Mouse (Mus musculus): ENCODE measurements at regions not wholly inside any gene's neighbourhood (a gene's known extent, or its start where the extent isn't known, plus 50 kb on each side); places are given as distances from the start of the nearest gene placed in this dataset.

DNA sequence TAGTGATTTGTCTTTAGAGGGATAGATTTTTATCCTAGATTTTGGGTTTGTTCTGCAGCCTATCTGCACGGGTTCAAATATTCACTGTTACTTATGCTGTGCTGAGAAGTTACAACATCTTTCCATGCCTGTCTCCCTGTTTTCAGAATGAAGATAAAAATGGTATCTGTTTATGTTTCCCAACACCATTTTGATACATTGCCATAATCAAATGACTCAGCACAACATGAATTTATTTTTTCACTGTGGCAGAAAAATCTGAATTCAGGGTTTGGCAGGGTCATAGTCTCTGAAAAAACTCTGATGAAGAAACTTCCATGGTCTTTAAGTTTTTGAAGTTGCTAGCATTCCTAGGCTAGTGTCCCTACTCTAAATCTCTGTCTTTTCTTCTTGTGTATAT lies 116.5 kb upstream of the Tmtc4 start:
- no peak overlapping the region for H3K4me3 ChIP-seq (ENCODE audit: low read length)
- H3K4me2 ChIP-seq (ENCODE audit: low read depth, low read length): no peak overlapping the region
- no peak for ATAC-seq (ENCODE audit: low read depth)
- H3K36me3 ChIP-seq (ENCODE audit: control insufficient read depth, insufficient read depth, low read length): no peaks in the 10 kb centered on the region
- no peaks in the 10 kb centered on the region for H3K4me1 ChIP-seq (replicated peaks; ENCODE audit: control insufficient read depth, insufficient read depth, low read length)
- no peak overlapping the region for H3K9ac ChIP-seq (ENCODE audit: low read length)
- WGBS: 72% methylated on average over 1 of the region's 1 CpGs
- H3K27ac ChIP-seq (ENCODE audit: low read length): no peak overlapping the region
- H3K9me3 ChIP-seq (ENCODE audit: control insufficient read depth, low read length): no peaks in the 10 kb centered on the region
- H3K27me3 ChIP-seq (ENCODE audit: control insufficient read depth, insufficient read depth, low read depth, low read length): no peaks in the 10 kb centered on the region

DNA sequence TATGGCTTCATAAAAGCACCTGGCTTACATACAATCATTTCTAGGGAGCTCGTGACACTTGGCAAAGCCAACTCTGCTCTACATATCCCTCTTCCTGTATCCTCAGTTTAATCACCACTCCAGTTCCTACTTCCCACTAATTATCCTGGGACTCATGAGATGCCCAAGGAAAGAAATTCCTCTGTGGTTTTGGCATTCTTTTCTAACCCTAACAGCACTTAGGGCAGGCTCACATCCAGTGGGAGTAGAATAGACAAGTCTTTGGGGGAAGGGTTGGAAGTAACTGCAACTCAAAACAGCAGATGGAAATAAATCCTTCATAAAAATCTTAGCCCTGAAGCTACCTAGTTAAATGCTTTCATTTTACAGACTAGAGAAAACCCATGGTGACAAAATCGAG lies 112.3 kb upstream of the Tmtc4 start:
- Histone ChIP-seq H3K27ac (ENCODE audit: low read length) (no peak overlapping the region), H3K9me3 (ENCODE audit: control insufficient read depth, low read length) (no peaks in the 10 kb centered on the region), H3K4me3 (ENCODE audit: low read length) (no peak overlapping the region), H3K27me3 (ENCODE audit: control insufficient read depth, insufficient read depth, low read depth, low read length) (no peaks in the 10 kb centered on the region), H3K9ac (ENCODE audit: low read length) (no peak overlapping the region), H3K4me1 (replicated peaks; ENCODE audit: control insufficient read depth, insufficient read depth, low read length) (no peaks in the 10 kb centered on the region), H3K4me2 (ENCODE audit: low read depth, low read length) (no peak overlapping the region), H3K36me3 (ENCODE audit: control insufficient read depth, insufficient read depth, low read length) (no peaks in the 10 kb centered on the region)
- WGBS: 73% methylated on average over 2 of the region's 2 CpGs
- no peak for ATAC-seq (ENCODE audit: low read depth)

DNA sequence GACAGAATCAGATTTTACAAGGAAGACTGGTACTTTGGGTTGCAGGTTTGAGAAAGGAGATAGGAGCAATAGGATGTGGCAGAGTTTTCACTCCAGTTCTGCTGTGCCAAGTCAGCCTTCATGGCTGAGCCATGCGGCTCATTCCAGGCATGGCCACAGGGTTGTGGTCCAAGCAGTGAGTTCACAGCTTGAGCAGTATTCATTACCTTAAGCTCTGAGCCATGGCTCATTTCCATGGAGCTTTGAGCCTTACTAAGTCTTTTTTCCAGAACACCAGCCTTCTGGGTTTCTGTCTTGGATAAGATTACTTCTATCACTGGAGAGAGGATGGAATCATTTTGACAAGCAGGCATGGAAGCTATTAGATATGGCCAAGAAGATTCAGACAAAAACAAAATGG lies 98.2 kb upstream of the Tmtc4 start:
- Histone ChIP-seq H3K4me2 (ENCODE audit: low read depth, low read length) (no peak overlapping the region), H3K4me1 (replicated peaks; ENCODE audit: control insufficient read depth, insufficient read depth, low read length) (no peaks in the 10 kb centered on the region), H3K9ac (ENCODE audit: low read length) (no peak overlapping the region), H3K4me3 (ENCODE audit: low read length) (no peak overlapping the region), H3K27me3 (ENCODE audit: control insufficient read depth, insufficient read depth, low read depth, low read length) (no peaks in the 10 kb centered on the region), H3K36me3 (ENCODE audit: control insufficient read depth, insufficient read depth, low read length) (no peaks in the 10 kb centered on the region), H3K9me3 (ENCODE audit: control insufficient read depth, low read length) (no peaks in the 10 kb centered on the region), H3K27ac (ENCODE audit: low read length) (no peak overlapping the region)
- ATAC-seq (ENCODE audit: low read depth): no peak
- whole genome bisulfite sequencing: 100% methylated on average over 1 of the region's 1 CpGs

DNA sequence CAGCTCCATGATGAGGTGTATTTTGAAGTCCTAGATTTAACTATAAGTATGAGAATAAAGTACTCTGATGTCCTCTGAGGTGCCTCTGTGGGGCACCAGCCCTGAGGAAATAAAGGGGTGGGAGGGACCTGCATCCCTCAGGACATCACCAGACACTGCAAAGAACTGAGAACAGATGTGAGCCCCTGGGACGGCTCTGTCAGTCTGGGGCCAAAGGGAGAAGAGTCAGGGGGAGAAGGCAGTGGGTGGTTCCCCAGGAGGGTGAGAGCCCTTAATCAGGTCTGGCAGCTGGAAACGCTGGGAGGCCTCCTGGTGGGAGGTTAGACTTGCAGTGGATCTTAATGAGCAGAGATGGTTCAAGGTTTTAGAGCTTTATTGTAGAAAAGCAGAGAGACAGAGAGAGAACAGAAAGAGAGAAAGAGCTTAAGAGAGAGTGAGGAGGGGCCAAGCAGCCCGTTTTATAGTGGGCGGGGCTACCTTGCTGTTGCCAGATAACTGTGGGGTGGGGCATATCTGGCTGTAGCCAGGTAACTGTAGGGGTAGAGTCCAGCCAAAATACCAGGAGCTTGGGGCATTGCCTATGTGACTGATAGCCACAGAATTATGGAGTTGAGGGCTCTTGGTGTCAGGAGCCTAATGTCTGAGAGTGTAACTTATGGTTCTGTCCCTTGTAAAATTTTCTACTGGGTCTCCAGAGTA lies 97.3 kb upstream of the Tmtc4 start:
- ATAC-seq (ENCODE audit: low read depth): no peak
- WGBS: 25% methylated on average over 4 of the region's 4 CpGs
- Histone ChIP-seq H3K9ac (ENCODE audit: low read length) (no peak overlapping the region), H3K27ac (ENCODE audit: low read length) (no peak overlapping the region), H3K9me3 (ENCODE audit: control insufficient read depth, low read length) (no peaks in the 10 kb centered on the region), H3K27me3 (ENCODE audit: control insufficient read depth, insufficient read depth, low read depth, low read length) (no peaks in the 10 kb centered on the region), H3K4me1 (replicated peaks; ENCODE audit: control insufficient read depth, insufficient read depth, low read length) (no peaks in the 10 kb centered on the region), H3K4me2 (ENCODE audit: low read depth, low read length) (no peak overlapping the region), H3K4me3 (ENCODE audit: low read length) (no peak overlapping the region), H3K36me3 (ENCODE audit: control insufficient read depth, insufficient read depth, low read length) (no peaks in the 10 kb centered on the region)

DNA sequence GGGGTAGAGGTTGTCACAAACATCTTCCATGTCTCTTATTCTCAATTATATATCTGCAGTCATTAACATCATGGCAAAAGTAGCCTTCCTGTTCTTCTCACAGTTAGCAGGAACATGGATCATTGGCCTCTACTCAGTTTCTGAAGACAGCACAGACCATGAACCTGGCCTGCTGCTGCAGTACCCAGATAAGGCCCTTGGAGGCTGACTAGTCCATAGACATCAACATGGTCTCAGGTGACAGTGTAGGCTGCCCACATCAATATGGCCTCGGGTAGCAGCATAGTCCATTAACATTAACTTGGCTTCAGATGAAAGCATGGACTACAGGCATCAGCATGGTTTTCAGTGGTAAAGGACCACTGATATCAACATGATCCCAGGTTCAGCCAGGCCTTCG lies 95.9 kb upstream of the Tmtc4 start:
- no peaks in the 10 kb centered on the region for H3K27me3 ChIP-seq (ENCODE audit: control insufficient read depth, insufficient read depth, low read depth, low read length)
- 83% methylated on average over 2 of the region's 2 CpGs for whole genome bisulfite sequencing
- H3K27ac ChIP-seq (ENCODE audit: low read length): no peak overlapping the region
- H3K9ac ChIP-seq (ENCODE audit: low read length): no peak overlapping the region
- no peaks in the 10 kb centered on the region for H3K36me3 ChIP-seq (ENCODE audit: control insufficient read depth, insufficient read depth, low read length)
- no peak overlapping the region for H3K4me3 ChIP-seq (ENCODE audit: low read length)
- no peak overlapping the region for H3K4me2 ChIP-seq (ENCODE audit: low read depth, low read length)
- no peaks in the 10 kb centered on the region for H3K9me3 ChIP-seq (ENCODE audit: control insufficient read depth, low read length)
- H3K4me1 ChIP-seq (replicated peaks; ENCODE audit: control insufficient read depth, insufficient read depth, low read length): no peaks in the 10 kb centered on the region
- no peak for ATAC-seq (ENCODE audit: low read depth)

DNA sequence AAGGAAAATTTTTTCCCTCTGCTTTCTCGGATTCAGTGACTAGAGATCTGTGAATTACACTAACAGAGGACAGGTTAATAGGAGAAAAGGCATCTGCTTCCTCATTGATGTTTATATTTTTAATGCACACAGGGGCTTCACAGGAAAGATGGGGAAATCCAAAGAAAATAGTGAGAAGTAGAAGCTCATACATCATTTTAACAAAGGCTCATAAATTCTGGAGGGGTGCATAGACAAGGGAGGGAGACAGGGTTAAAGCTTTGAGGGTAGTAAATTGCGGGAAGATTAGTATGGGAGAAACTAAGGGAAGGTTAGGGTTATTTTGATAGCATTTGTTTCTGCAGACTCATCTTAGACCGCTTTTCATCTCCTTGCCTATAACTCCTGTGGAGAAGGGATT lies 95.0 kb upstream of the Tmtc4 start:
- ATAC-seq (ENCODE audit: low read depth): no peak
- Histone ChIP-seq H3K4me3 (ENCODE audit: low read length) (no peak overlapping the region), H3K4me1 (replicated peaks; ENCODE audit: control insufficient read depth, insufficient read depth, low read length) (no peaks in the 10 kb centered on the region), H3K36me3 (ENCODE audit: control insufficient read depth, insufficient read depth, low read length) (no peaks in the 10 kb centered on the region), H3K27me3 (ENCODE audit: control insufficient read depth, insufficient read depth, low read depth, low read length) (no peaks in the 10 kb centered on the region), H3K4me2 (ENCODE audit: low read depth, low read length) (no peak overlapping the region), H3K9me3 (ENCODE audit: control insufficient read depth, low read length) (no peaks in the 10 kb centered on the region), H3K27ac (ENCODE audit: low read length) (no peak overlapping the region), H3K9ac (ENCODE audit: low read length) (no peak overlapping the region)
- 66% methylated on average over 3 of the region's 3 CpGs for WGBS

DNA sequence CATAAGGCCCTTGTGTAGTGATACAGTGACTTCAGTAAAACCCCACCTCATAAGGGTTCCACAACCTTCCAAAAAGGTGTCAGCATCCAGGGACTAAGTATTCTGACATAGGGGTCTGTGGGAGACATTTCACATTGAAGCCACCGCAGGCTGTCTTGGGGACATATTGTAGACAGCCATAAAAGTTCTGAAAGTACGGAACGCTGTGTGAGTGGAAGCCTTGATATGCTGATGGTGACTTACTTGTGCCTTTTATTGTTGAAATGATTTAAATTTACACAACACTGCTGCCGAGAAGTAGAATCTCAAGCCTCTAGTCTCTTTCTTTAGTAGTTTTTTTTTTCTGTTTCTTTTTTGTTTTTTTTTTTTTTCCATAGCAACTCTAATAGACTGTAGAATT lies 82.5 kb upstream of the Tmtc4 start:
- Histone ChIP-seq H3K4me1 (replicated peaks; ENCODE audit: control insufficient read depth, insufficient read depth, low read length) (no peaks in the 10 kb centered on the region), H3K4me2 (ENCODE audit: low read depth, low read length) (no peak overlapping the region), H3K36me3 (ENCODE audit: control insufficient read depth, insufficient read depth, low read length) (no peaks in the 10 kb centered on the region), H3K27me3 (ENCODE audit: control insufficient read depth, insufficient read depth, low read depth, low read length) (no peaks in the 10 kb centered on the region), H3K4me3 (ENCODE audit: low read length) (no peak overlapping the region), H3K9me3 (ENCODE audit: control insufficient read depth, low read length) (no peaks in the 10 kb centered on the region), H3K9ac (ENCODE audit: low read length) (no peak overlapping the region), H3K27ac (ENCODE audit: low read length) (no peak overlapping the region)
- no peak for ATAC-seq (ENCODE audit: low read depth)
- WGBS: 91% methylated on average over 4 of the region's 4 CpGs

DNA sequence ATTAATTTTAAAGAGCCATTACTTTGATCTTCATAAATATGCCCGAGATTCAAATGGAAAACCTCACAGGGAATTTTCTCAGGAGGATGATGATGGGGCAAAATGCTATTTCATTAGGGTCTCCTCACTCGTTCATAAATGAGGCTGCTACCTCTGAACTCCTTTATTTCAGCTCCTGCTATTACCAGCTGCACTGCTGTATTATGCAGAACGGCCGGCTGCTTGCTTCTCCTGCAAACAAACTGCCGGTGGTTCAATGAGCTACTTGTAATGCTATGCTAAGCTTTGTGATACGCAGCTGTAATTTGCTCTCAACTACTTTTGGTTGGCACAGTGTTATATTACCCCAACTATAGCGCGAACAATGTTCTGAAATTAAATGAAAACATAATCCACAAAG lies 81.7 kb upstream of the Tmtc4 start:
- Histone ChIP-seq H3K4me3 (ENCODE audit: low read length) (no peak overlapping the region), H3K4me2 (ENCODE audit: low read depth, low read length) (no peak overlapping the region), H3K9me3 (ENCODE audit: control insufficient read depth, low read length) (no peaks in the 10 kb centered on the region), H3K4me1 (replicated peaks; ENCODE audit: control insufficient read depth, insufficient read depth, low read length) (no peaks in the 10 kb centered on the region), H3K27me3 (ENCODE audit: control insufficient read depth, insufficient read depth, low read depth, low read length) (no peaks in the 10 kb centered on the region), H3K27ac (ENCODE audit: low read length) (no peak overlapping the region), H3K36me3 (ENCODE audit: control insufficient read depth, insufficient read depth, low read length) (no peaks in the 10 kb centered on the region), H3K9ac (ENCODE audit: low read length) (no peak overlapping the region)
- ATAC-seq (ENCODE audit: low read depth): no peak
- WGBS: 68% methylated on average over 8 of the region's 8 CpGs

DNA sequence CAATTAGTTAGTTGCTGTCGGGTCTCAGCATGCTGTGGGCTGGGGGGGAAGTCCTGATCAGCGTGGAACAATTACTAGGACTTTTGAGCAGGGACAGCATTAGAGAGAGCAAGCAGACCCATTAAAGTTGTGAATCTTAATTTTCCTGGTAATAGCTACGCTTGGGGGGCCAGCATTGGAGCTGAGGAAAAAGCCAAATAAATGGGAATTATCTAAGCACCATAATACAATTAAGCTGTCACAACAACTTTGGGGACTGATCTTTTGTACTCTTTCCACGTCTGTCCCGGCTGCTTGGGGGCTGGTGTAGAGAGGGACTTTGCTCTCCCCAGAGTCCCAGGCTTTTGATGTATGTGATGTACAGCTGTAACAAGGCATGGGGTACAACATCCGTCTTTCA lies 81.3 kb upstream of the Tmtc4 start:
- no peak overlapping the region for H3K4me2 ChIP-seq (ENCODE audit: low read depth, low read length)
- H3K4me3 ChIP-seq (ENCODE audit: low read length): no peak overlapping the region
- H3K4me1 ChIP-seq (replicated peaks; ENCODE audit: control insufficient read depth, insufficient read depth, low read length): no peaks in the 10 kb centered on the region
- 58% methylated on average over 6 of the region's 6 CpGs for WGBS
- H3K27me3 ChIP-seq (ENCODE audit: control insufficient read depth, insufficient read depth, low read depth, low read length): no peaks in the 10 kb centered on the region
- no peak overlapping the region for H3K27ac ChIP-seq (ENCODE audit: low read length)
- H3K9ac ChIP-seq (ENCODE audit: low read length): no peak overlapping the region
- H3K36me3 ChIP-seq (ENCODE audit: control insufficient read depth, insufficient read depth, low read length): no peaks in the 10 kb centered on the region
- ATAC-seq (ENCODE audit: low read depth): no peak
- H3K9me3 ChIP-seq (ENCODE audit: control insufficient read depth, low read length): no peaks in the 10 kb centered on the region

DNA sequence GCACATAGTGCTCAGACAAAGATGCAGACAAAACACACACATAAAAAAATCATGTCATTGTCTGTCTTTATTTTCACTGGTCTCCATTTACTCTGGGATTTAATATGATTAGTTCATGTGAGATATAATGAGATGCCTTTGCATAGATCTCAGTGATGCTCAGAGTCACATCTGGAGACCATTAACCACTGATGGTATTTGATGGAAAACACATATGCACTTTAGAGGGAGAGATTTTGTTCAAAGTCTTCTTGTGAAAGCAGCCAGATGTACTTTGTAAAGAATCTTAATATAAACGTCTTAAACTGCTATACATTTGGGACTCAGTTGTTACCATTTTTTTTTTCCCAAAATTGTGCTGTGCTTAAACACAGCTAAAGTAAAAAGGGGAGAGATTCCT lies 79.1 kb upstream of the Tmtc4 start:
- no peak for ATAC-seq (ENCODE audit: low read depth)
- H3K4me1 ChIP-seq (replicated peaks; ENCODE audit: control insufficient read depth, insufficient read depth, low read length): no peaks in the 10 kb centered on the region
- H3K9me3 ChIP-seq (ENCODE audit: control insufficient read depth, low read length): no peaks in the 10 kb centered on the region
- H3K27me3 ChIP-seq (ENCODE audit: control insufficient read depth, insufficient read depth, low read depth, low read length): no peaks in the 10 kb centered on the region
- no peak overlapping the region for H3K4me3 ChIP-seq (ENCODE audit: low read length)
- no peak overlapping the region for H3K9ac ChIP-seq (ENCODE audit: low read length)
- H3K36me3 ChIP-seq (ENCODE audit: control insufficient read depth, insufficient read depth, low read length): no peaks in the 10 kb centered on the region
- no peak overlapping the region for H3K27ac ChIP-seq (ENCODE audit: low read length)
- no peak overlapping the region for H3K4me2 ChIP-seq (ENCODE audit: low read depth, low read length)
- 44% methylated on average over 1 of the region's 1 CpGs for WGBS
